Mouse (Mus musculus): Measurements from ENCODE around the gene Prss45. TPM values are rescaled to one million over a fixed set of nuclear protein-coding genes. Genes with fewer than 3 reads are reported as not detected.

Gene Prss45
- total RNA-seq, 2 experiments from 2014 or later, result 0.47 to 0.60 TPM

Other genes starting within 250 kb of the Prss45 start
- gene Nradd, start 210.1 kb upstream of the Prss45 start, total RNA-seq (2021), result 1 to 10 TPM; 2.2 to 2.9 TPM
- 10 to 100 TPM in 1 of 2 experiments, 1 to 10 TPM in 1; 9.6 to 12.2 TPM for gene Nbeal2, start 180.4 kb upstream of the Prss45 start, total RNA-seq (2021)
- 10 to 100 TPM; 47.2 to 53.9 TPM for gene Ccdc12, start 178.1 kb upstream of the Prss45 start, total RNA-seq (2021)
- gene Myl3, start 92.7 kb upstream of the Prss45 start, total RNA-seq (2021), result not detected
- gene Pth1r, start 87.4 kb upstream of the Prss45 start, total RNA-seq (2021), result 1 to 10 TPM; 5.3 to 6.9 TPM
- gene Prss42, start 36.4 kb upstream of the Prss45 start, total RNA-seq (2021), result not detected
- gene Prss44, start 20.6 kb upstream of the Prss45 start, total RNA-seq (2021), result not detected
- under 1 TPM in 1 of 2 experiments, not detected in 1; 0.28 TPM for gene Prss43, start 7.9 kb upstream of the Prss45 start, total RNA-seq (2021)
- not detected for gene Prss46, start 9.9 kb downstream of the Prss45 start, total RNA-seq (2021)
- gene Prss50, start 23.4 kb downstream of the Prss45 start, total RNA-seq (2021), result 1 to 10 TPM; 1.1 to 2.1 TPM
- gene Als2cl, start 45.3 kb downstream of the Prss45 start, total RNA-seq (2021), result 10 to 100 TPM; 10.6 to 14.2 TPM
- gene Tmie, start 45.5 kb downstream of the Prss45 start, total RNA-seq (2021), result 1 to 10 TPM; 3.2 to 4.3 TPM
- gene Fam240a, start 82.3 kb downstream of the Prss45 start, total RNA-seq (2021), result not detected
- gene Tdgf1, start 111.6 kb downstream of the Prss45 start, total RNA-seq (2021), result under 1 TPM; 0.26 to 0.52 TPM
- 1 to 10 TPM in 1 of 2 experiments, under 1 TPM in 1; 0.88 to 1.2 TPM for gene Lrrc2, start 117.0 kb downstream of the Prss45 start, total RNA-seq (2021)
- under 1 TPM; 0.37 to 0.79 TPM for gene Rtp3, start 156.0 kb downstream of the Prss45 start, total RNA-seq (2021)
- under 1 TPM in 1 of 2 experiments, not detected in 1; 0.72 TPM for gene Ltf, start 184.7 kb downstream of the Prss45 start, total RNA-seq (2021)
- gene Ccrl2, start 222.9 kb downstream of the Prss45 start, total RNA-seq (2021), result 1 to 10 TPM in 1 of 2 experiments, under 1 TPM in 1; 0.82 to 1.2 TPM

Data from left cerebral cortex, adult 18-20 months (tissue).